Mouse (Mus musculus): ENCODE measurements at regions not wholly inside any gene's neighbourhood (a gene's known extent, or its start where the extent isn't known, plus 50 kb on each side); places are given as distances from the start of the nearest gene placed in this dataset.
"Not testable (repeated sequence)": the region's sequence is repeated elsewhere in the genome, so short reads cannot be mapped to it uniquely, and the experiment has no call there.

GRCm38 (mm10) chr17:83020576-83020975 is 194.5 kb upstream of the Pkdcc start:
- ATAC-seq (replicated peaks; ENCODE audit: low FRiP score, low TSS enrichment, poor library complexity, severe bottlenecking), result no peak

GRCm38 (mm10) chr17:83025340-83025816 is 189.7 kb upstream of the Pkdcc start:
- ATAC-seq (replicated peaks; ENCODE audit: low FRiP score, low TSS enrichment, poor library complexity, severe bottlenecking), result peak; percentile 79

- no peak for ATAC-seq (replicated peaks; ENCODE audit: low FRiP score, low TSS enrichment, poor library complexity, severe bottlenecking)
These were observed 180.0 kb upstream of the Pkdcc start for GRCm38 (mm10) chr17:83034914-83035573.

GRCm38 (mm10) chr17:83035574-83035918 is 179.5 kb upstream of the Pkdcc start:
- ATAC-seq (replicated peaks; ENCODE audit: low FRiP score, low TSS enrichment, poor library complexity, severe bottlenecking), result no peak

- ATAC-seq (replicated peaks; ENCODE audit: low FRiP score, low TSS enrichment, poor library complexity, severe bottlenecking), result no peak
These were observed 175.5 kb upstream of the Pkdcc start for GRCm38 (mm10) chr17:83039563-83039962.

- no peak for ATAC-seq (replicated peaks; ENCODE audit: low FRiP score, low TSS enrichment, poor library complexity, severe bottlenecking)
These were observed 170.6 kb upstream of the Pkdcc start for GRCm38 (mm10) chr17:83044515-83044914.

- no peak for ATAC-seq (replicated peaks; ENCODE audit: low FRiP score, low TSS enrichment, poor library complexity, severe bottlenecking)
These were observed 165.0 kb upstream of the Pkdcc start for GRCm38 (mm10) chr17:83049972-83050535.

GRCm38 (mm10) chr17:83050591-83051197 is 164.4 kb upstream of the Pkdcc start:
- ATAC-seq (replicated peaks; ENCODE audit: low FRiP score, low TSS enrichment, poor library complexity, severe bottlenecking), result no peak

- ATAC-seq (replicated peaks; ENCODE audit: low FRiP score, low TSS enrichment, poor library complexity, severe bottlenecking), result no peak
These were observed 162.4 kb upstream of the Pkdcc start for GRCm38 (mm10) chr17:83052613-83053140.

- ATAC-seq (replicated peaks; ENCODE audit: low FRiP score, low TSS enrichment, poor library complexity, severe bottlenecking), result no peak
These were observed 157.3 kb upstream of the Pkdcc start for GRCm38 (mm10) chr17:83057832-83058231.

GRCm38 (mm10) chr17:83061843-83062242 is 153.2 kb upstream of the Pkdcc start:
- ATAC-seq (replicated peaks; ENCODE audit: low FRiP score, low TSS enrichment, poor library complexity, severe bottlenecking), result peak; percentile 41; the same call in 1 of the 2 replicates

GRCm38 (mm10) chr17:83063848-83064247 is 151.2 kb upstream of the Pkdcc start:
- ATAC-seq (replicated peaks; ENCODE audit: low FRiP score, low TSS enrichment, poor library complexity, severe bottlenecking), result no peak

GRCm38 (mm10) chr17:83064376-83064775 is 150.7 kb upstream of the Pkdcc start:
- not testable (repeated sequence) for ATAC-seq (replicated peaks; ENCODE audit: low FRiP score, low TSS enrichment, poor library complexity, severe bottlenecking)

GRCm38 (mm10) chr17:83069246-83069645 is 145.8 kb upstream of the Pkdcc start:
- ATAC-seq (replicated peaks; ENCODE audit: low FRiP score, low TSS enrichment, poor library complexity, severe bottlenecking), result no peak

GRCm38 (mm10) chr17:83071746-83072145 is 143.3 kb upstream of the Pkdcc start:
- no peak for ATAC-seq (replicated peaks; ENCODE audit: low FRiP score, low TSS enrichment, poor library complexity, severe bottlenecking)

GRCm38 (mm10) chr17:83072175-83072574 is 142.9 kb upstream of the Pkdcc start:
- ATAC-seq (replicated peaks; ENCODE audit: low FRiP score, low TSS enrichment, poor library complexity, severe bottlenecking), result no peak

GRCm38 (mm10) chr17:83074893-83075292 is 140.2 kb upstream of the Pkdcc start:
- ATAC-seq (replicated peaks; ENCODE audit: low FRiP score, low TSS enrichment, poor library complexity, severe bottlenecking), result no peak

GRCm38 (mm10) chr17:83077737-83078600 is 137.1 kb upstream of the Pkdcc start:
- no peak for ATAC-seq (replicated peaks; ENCODE audit: low FRiP score, low TSS enrichment, poor library complexity, severe bottlenecking)

- ATAC-seq (replicated peaks; ENCODE audit: low FRiP score, low TSS enrichment, poor library complexity, severe bottlenecking), result no peak
These were observed 136.3 kb upstream of the Pkdcc start for GRCm38 (mm10) chr17:83078601-83079360.
